Comparison of ENCODE assay signal across 23 mouse cellular contexts in the genomic region with DNA sequence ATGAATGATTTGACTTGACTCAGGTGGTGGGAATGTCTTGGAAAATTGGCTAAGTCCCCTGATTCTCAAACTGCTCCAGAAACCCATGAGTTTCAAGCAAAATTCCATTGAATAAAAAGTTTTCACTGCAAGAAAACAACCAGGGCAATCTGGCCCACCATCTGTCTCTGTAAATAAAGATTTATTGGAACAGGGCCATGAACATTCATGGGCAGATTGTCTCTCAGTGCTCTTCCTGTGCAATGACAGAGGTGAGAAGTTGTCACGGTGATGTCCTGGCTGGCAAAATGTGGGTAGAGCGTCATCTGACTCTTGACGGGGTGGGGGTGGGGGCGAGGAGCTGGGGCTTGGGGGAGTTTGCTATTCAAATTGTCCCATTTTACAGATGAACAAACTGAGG. TPM values are rescaled to one million over a fixed set of nuclear protein-coding genes. Genes with fewer than 3 reads are reported as not detected.
DNase-seq lines count a peak whose midpoint lies in the region; ATAC-seq and TF ChIP-seq lines count a peak whose summit lies in the region.
"Had no signal": no experiment of that assay in that cellular context is flagged by ENCODE, and none has a peak within 500 bp of the region (broad histone marks: within the 10 kb centered on the region; RNA-seq: fewer than 3 reads in every experiment).

No protein-coding gene starts in this region.

- 47% methylated on average over 4 of the region's 4 CpGs for WGBS in forebrain, embryonic 16.5 days
- 93% methylated on average over 4 of the region's 4 CpGs for WGBS in forebrain, embryonic 11.5 days
- 98% methylated on average over 4 of the region's 4 CpGs for WGBS in thymus, adult 2 months

- no peak for DNase-seq in forebrain, embryonic 11.5 days (ENCODE audit: low spot score)
- DNase-seq in brain, embryonic 14.5 days (ENCODE audit: low read depth): peak; percentile 84
- DNase-seq in cerebellum, postnatal 10 days: peak; percentile 55 to 68
- DNase-seq in layer of hippocampus, adult 9-10 months (ENCODE audit: low spot score): peak; percentile 48
- DNase-seq in thymus, adult 2 months: no peak
- DNase-seq in adrenal gland, adult 18-20 months (ENCODE audit: low spot score in 2 of 2): no peak
- DNase-seq in Muller cell, postnatal 12 days (ENCODE audit: inconsistent ontology term): no peak
- DNase-seq: adrenal gland, postnatal 25 days; heart, adult 11 months; kidney, adult 8-10 months; lung, embryonic 14.5 days; lung, postnatal 4 days; thymus, postnatal 36 days had no signal

- no peaks in the 10 kb centered on the region for H3K9me3 ChIP-seq in forebrain, embryonic 16.5 days (ENCODE audit: control insufficient read depth, low read length)
- no peaks in the 10 kb centered on the region; the same call in 1 of the 2 replicates for H3K9me3 ChIP-seq in forebrain, embryonic 11.5 days (ENCODE audit: control insufficient read depth, low read length)
- H3K9me3 ChIP-seq: limb, embryonic 10.5 days; liver, embryonic 12.5 days; neural tube, embryonic 13.5 days had no signal

- 0 out of 2 replicates have a peak, but pooled peaks have one; percentile 45 for ATAC-seq in forebrain, embryonic 16.5 days
- ATAC-seq in forebrain, embryonic 11.5 days (replicated peaks; ENCODE audit: low FRiP score): no peak
- ATAC-seq: activated CD4-positive, CD25-positive, alpha-beta regulatory T cell, adult 4 months; liver, embryonic 12.5 days had no signal

- no peaks in the 10 kb centered on the region for H3K36me3 ChIP-seq in forebrain, embryonic 16.5 days (ENCODE audit: control insufficient read depth, insufficient read depth)
- no peaks in the 10 kb centered on the region for H3K36me3 ChIP-seq in forebrain, embryonic 11.5 days (ENCODE audit: control insufficient read depth, insufficient read depth, low read length)
- no peaks in the 10 kb centered on the region for H3K36me3 ChIP-seq in thymus, adult 2 months (ENCODE audit: control insufficient read depth, insufficient read depth, low read length)
- H3K36me3 ChIP-seq: limb, embryonic 10.5 days; liver, embryonic 12.5 days; neural tube, embryonic 13.5 days had no signal

- no peak overlapping the region for H3K4me3 ChIP-seq in forebrain, embryonic 16.5 days (replicated peaks; ENCODE audit: low read length)
- H3K4me3 ChIP-seq in forebrain, embryonic 11.5 days (ENCODE audit: low read depth, low read length): no peak overlapping the region
- no peak overlapping the region for H3K4me3 ChIP-seq in thymus, adult 2 months (ENCODE audit: control insufficient read depth, insufficient read depth, low read length)
- H3K4me3 ChIP-seq: limb, embryonic 10.5 days; liver, embryonic 12.5 days; neural tube, embryonic 13.5 days had no signal

- H3K9ac ChIP-seq in forebrain, embryonic 16.5 days (replicated peaks; ENCODE audit: low read depth, low read length): no peak overlapping the region
- H3K9ac ChIP-seq in forebrain, embryonic 11.5 days (ENCODE audit: low read length): no peak overlapping the region
- H3K9ac ChIP-seq: liver, embryonic 12.5 days; lung, embryonic 14.5 days; neural tube, embryonic 13.5 days had no signal

- TF ChIP-seq CTCF in brain, embryonic 14.5 days (IDR thresholded peaks at IDR 0.05; ENCODE audit: borderline replicate concordance, extremely low read depth, insufficient read depth, insufficient read length): no peak
- no peak for TF ChIP-seq CTCF in thymus, adult 2 months (IDR thresholded peaks at IDR 0.05; ENCODE audit: borderline replicate concordance, control insufficient read depth, extremely low read depth, insufficient read depth, low read length, poor library complexity)

- no peak overlapping the region for H3K4me2 ChIP-seq in forebrain, embryonic 16.5 days (ENCODE audit: low read length)
- no peak overlapping the region for H3K4me2 ChIP-seq in forebrain, embryonic 11.5 days (ENCODE audit: low read depth, low read length, severe bottlenecking)
- H3K4me2 ChIP-seq: liver, embryonic 12.5 days; lung, embryonic 14.5 days; midbrain, embryonic 11.5 days; neural tube, embryonic 13.5 days had no signal

- no peaks in the 10 kb centered on the region for H3K27me3 ChIP-seq in forebrain, embryonic 16.5 days (replicated peaks; ENCODE audit: control insufficient read depth, insufficient read depth, low read length)
- no peaks in the 10 kb centered on the region for H3K27me3 ChIP-seq in forebrain, embryonic 11.5 days (ENCODE audit: control insufficient read depth, insufficient read depth, low read length)
- no peaks in the 10 kb centered on the region for H3K27me3 ChIP-seq in thymus, adult 2 months (ENCODE audit: control insufficient read depth, insufficient read depth, low read length)
- H3K27me3 ChIP-seq: liver, embryonic 12.5 days had no signal

- no peak for TF ChIP-seq POLR2A in brain, embryonic 14.5 days (IDR thresholded peaks at IDR 0.05; ENCODE audit: borderline replicate concordance, extremely low read depth, insufficient read depth, insufficient read length, poor library complexity, severe bottlenecking)
- TF ChIP-seq POLR2A in thymus, adult 2 months (IDR thresholded peaks at IDR 0.05; ENCODE audit: control insufficient read depth, extremely low read depth, insufficient read depth, low read length, poor library complexity): no peak

- no peak overlapping the region for H3K27ac ChIP-seq in forebrain, embryonic 16.5 days (ENCODE audit: low read length)
- no peak overlapping the region for H3K27ac ChIP-seq in forebrain, embryonic 11.5 days (ENCODE audit: low read depth, low read length)
- H3K27ac ChIP-seq in thymus, adult 2 months (ENCODE audit: control insufficient read depth, insufficient read depth, low read length): no peak overlapping the region
- H3K27ac ChIP-seq: limb, embryonic 10.5 days; liver, embryonic 12.5 days; neural tube, embryonic 13.5 days had no signal

- H3K4me1 ChIP-seq in forebrain, embryonic 16.5 days (replicated peaks; ENCODE audit: control insufficient read depth, insufficient read depth, low read length): no peaks in the 10 kb centered on the region
- no peaks in the 10 kb centered on the region for H3K4me1 ChIP-seq in forebrain, embryonic 11.5 days (replicated peaks; ENCODE audit: control insufficient read depth, insufficient read depth, low read length)
- H3K4me1 ChIP-seq in thymus, adult 2 months (replicated peaks; ENCODE audit: control insufficient read depth, insufficient read depth, low read length): no peaks in the 10 kb centered on the region
- H3K4me1 ChIP-seq: liver, embryonic 12.5 days; neural tube, embryonic 13.5 days had no signal

RNA-seq across cellular contexts. Expression of gene Gm11733, which starts 24.8 kb away (rescaled TPM):
- polyA plus RNA-seq in forebrain, embryonic 16.5 days (2015; fragmentation: Nextera tagmentation; extraction: Ambion mirVana): 0.14 TPM in 1 of 2 replicates, not detected in the other
- polyA plus RNA-seq in forebrain, embryonic 11.5 days (2014; fragmentation: Nextera tagmentation; extraction: Ambion mirVana): not detected in 2 replicates
- polyA plus RNA-seq in brain, embryonic 14.5 days (2012; rRNA removed): 0.09 and 0.12 TPM in 2 replicates
- 0.05 TPM in 1 of 2 replicates, not detected in the other for polyA plus RNA-seq in thymus, adult 2 months (2012; rRNA removed)
- not detected for total RNA-seq in adrenal gland, adult 18-20 months (2021)
- total RNA-seq: adrenal gland, postnatal 25 days; gastrocnemius, adult 8-10 months; hematopoietic stem cell, adult 5-6 weeks had no signal
- polyA plus RNA-seq: large intestine, adult 2 months; limb, embryonic 10.5 days; liver, embryonic 12.5 days; midbrain, embryonic 11.5 days; neural tube, embryonic 13.5 days; testis, adult 2 months had no signal

Comparison
In these comparisons a context has a peak if more than half of its experiments do, and no peak if none do; other contexts are left out.
1. DNase-seq: peak in brain, embryonic 14.5 days (single experiment), cerebellum, postnatal 10 days (2 of 2) and layer of hippocampus, adult 9-10 months (single experiment); none in forebrain, embryonic 11.5 days (single experiment), thymus, adult 2 months (single experiment), adrenal gland, adult 18-20 months (0 of 2) and Muller cell, postnatal 12 days (single experiment).